Mouse (Mus musculus): Measurements from ENCODE around the gene Csnk2a2.

Csnk2a2 gene

GRCm38 (mm10) chr8:95470008-95470407 is 19.8 kb downstream of the Csnk2a2 start:
- DNase-seq (ENCODE audit: low spot score) = no peak

- no peak for DNase-seq (ENCODE audit: low spot score)
Observed at GRCm38 (mm10) chr8:95468995-95469394, 20.8 kb downstream of the Csnk2a2 start.

- DNase-seq (ENCODE audit: low spot score) = no peak
Observed at GRCm38 (mm10) chr8:95466543-95466942, 23.3 kb downstream of the Csnk2a2 start.

DNA sequence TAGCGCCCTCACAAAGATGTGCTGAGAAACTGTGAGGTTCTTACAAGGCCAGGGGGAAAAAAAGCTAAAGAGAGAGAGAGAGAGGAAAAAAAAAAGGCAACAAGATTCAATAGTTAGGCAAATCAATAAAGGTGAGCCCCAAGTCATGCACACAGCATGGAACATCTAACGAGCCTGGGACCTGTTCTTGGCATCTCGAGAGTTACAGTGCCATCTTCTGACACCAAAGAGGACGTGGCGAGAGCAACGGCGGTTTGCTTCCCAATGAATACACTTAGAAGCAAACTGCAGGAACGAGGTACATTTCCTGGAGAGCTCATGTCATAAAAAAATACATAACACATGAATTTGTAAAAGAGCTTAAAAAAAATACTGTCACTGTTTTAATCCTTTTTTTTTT is 37.3 kb downstream of the Csnk2a2 start:
- no peak for DNase-seq (ENCODE audit: low spot score)

DNA sequence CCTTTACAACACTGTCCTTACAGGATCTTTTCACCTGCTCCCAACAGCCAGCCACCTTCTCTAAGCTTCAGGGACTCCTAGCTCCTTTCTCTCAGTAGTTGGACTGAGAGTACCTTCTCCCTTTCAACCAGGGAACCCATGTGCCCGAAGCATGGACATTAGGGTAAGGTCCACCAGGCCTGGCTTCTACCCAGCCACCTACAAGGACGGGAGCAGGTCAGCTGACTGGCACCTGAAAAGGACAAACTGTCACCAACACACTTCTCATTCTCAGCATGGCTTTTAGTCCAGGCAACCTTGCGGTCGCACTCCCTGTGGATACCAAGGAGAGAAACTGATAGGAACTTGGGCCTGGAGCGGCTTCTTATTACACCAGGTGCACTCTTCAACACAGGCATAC is 39.6 kb downstream of the Csnk2a2 start:
- DNase-seq (ENCODE audit: low spot score) = no peak

- DNase-seq (ENCODE audit: low spot score) = no peak
Observed at GRCm38 (mm10) chr8:95447661-95448060, 42.2 kb downstream of the Csnk2a2 start.

GRCm38 (mm10) chr8:95445042-95445441 is 44.8 kb downstream of the Csnk2a2 start:
- DNase-seq (ENCODE audit: low spot score) = no peak

GRCm38 (mm10) chr8:95441491-95442039 is 48.3 kb downstream of the Csnk2a2 start:
- DNase-seq (ENCODE audit: low spot score) = no peak

GRCm38 (mm10) chr8:95440168-95440709 is 49.6 kb downstream of the Csnk2a2 start:
- no peak for DNase-seq (ENCODE audit: low spot score)

DNA sequence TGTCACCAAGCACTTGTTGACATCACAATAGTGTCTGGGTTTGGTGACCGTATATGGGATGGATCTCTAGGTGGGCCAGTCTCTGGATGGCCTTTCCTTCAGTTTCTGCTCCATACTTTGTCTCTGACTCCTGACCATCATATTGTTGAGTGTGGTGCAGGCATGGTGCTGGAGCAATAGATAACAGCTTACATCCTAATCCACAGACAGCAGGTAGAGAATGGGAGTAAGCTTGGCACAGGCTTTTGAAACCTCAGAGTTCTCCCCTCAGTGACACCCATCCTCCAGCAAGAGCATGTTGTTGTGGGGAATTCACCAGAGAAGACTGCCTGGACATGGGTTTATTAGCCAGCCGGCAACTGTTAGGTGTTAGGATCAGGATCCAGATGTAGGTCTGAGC is 50.4 kb downstream of the Csnk2a2 start:
- DNase-seq (ENCODE audit: low spot score) = no peak

DNA sequence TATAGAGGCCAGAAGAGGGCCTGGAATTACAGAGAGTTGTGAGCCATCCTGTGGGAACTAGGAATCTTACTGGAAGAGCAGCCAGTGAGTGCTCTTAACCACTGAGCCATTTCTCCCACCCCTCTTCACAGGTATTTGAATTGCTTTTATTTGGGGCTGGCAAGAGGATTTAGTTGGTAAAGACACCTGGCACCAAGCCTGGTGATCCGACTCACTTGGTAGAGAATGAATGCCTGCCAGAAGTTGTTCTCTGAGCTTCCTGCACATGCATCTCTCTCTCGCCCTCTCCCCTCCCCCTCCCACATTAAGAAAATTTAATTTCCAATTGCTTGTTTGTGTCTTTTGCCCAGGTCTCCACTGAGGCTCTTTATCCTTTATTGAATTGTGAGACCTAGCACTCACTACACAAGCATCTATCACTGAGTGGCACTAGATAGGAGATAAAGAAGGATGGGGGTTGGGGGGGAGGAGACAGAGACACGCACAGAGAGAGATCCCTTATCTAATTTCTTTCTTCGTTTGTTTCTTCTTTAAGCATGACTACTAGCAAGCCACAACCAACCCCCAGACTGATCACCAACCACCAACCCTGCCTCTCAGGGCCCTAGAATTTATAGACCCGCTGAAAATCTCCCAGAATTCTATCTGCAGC is 52.4 kb downstream of the Csnk2a2 start:
- no peak for DNase-seq (ENCODE audit: low spot score)

- DNase-seq (ENCODE audit: low spot score) = no peak
Observed at GRCm38 (mm10) chr8:95435930-95436329, 53.9 kb downstream of the Csnk2a2 start.

- DNase-seq (ENCODE audit: low spot score) = no peak
Observed at GRCm38 (mm10) chr8:95435471-95435870, 54.4 kb downstream of the Csnk2a2 start.

DNA sequence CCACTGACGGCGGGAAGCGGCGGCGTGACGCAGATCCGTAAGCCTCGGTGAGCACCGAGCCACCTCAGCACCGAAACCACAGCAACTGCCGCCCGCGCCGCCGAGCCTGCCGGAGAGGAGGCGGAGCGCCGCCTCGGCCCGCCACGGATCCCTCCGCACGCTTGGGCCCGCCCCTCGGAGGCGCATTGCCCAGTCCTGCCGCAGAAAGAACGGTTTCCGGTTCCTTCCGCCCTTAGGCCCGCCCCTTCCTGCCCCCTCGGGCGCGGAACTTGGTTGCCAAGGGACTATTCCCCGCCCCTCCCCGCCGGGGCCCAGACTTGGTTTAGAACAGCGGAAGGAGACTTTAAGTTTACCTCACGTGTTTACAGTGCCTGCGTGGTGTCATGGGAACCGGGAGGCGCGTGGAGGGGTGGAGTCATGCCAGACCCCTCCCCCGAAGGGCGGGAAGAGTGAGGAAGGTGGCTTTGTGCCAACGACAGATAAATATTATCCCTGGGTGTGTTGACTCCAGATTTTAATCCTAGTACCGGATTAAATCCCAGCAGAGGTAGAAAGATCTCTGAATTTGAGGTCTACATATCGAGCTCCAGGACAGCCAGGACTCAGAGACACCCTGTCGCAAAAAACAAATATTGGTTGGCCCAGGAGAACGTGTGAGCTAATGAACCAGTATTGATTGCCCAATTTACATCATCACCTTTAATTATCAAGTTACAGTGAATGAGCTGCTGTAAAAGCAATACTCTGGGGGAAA is 55.0 kb downstream of the Csnk2a2 start, which contains the start of gene Cfap20:
TSS of gene Cfap20 (minus strand) at position 184 of the 754 bp plus-strand sequence.
- DNase-seq (ENCODE audit: low spot score) = peak; percentile 100

GRCm38 (mm10) chr8:95434233-95434632 is 55.6 kb downstream of the Csnk2a2 start:
- peak; percentile 57 for DNase-seq (ENCODE audit: low spot score)

GRCm38 (mm10) chr8:95433124-95433523 is 56.7 kb downstream of the Csnk2a2 start:
- DNase-seq (ENCODE audit: low spot score) = no peak

GRCm38 (mm10) chr8:95432471-95432870 is 57.4 kb downstream of the Csnk2a2 start:
- DNase-seq (ENCODE audit: low spot score) = no peak

GRCm38 (mm10) chr8:95429945-95430344 is 59.9 kb downstream of the Csnk2a2 start:
- DNase-seq (ENCODE audit: low spot score) = peak; percentile 76

GRCm38 (mm10) chr8:95427594-95428535 is 62.0 kb downstream of the Csnk2a2 start:
- peak; percentile 91 for DNase-seq (ENCODE audit: low spot score)

DNA sequence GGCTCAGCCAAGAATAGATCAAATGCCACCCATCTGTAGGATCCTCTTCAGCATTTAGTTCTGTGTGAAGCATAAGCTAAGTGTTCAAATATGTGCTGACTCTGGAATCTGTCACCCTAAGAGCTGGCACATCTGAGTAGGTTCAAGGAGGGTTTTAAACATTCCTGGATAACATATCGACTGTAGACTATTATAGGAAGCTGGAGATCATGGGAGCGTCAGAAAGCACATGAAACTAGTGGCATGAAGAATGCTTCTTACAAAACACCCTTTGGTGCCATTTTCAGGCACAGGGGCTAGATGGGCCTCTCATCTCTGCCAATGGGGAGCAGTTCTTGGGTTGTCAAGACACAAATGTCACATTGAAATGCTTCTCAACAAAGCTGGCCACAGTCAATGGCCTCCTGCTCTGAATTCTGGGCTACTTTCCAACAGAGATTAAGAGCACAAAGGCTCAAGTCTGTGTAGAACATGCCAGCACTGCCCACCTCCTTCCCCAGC is 63.0 kb downstream of the Csnk2a2 start:
- no peak for DNase-seq (ENCODE audit: low spot score)

- DNase-seq (ENCODE audit: low spot score) = no peak
Observed at GRCm38 (mm10) chr8:95424682-95425081, 65.2 kb downstream of the Csnk2a2 start.

Data from retina, embryonic 14.5 days (tissue).